Mouse (Mus musculus) G1E (cell line): ENCODE results near the gene Wnk3. TPM values are rescaled to one million over a fixed set of nuclear protein-coding genes. Genes with fewer than 3 reads are reported as not detected.

ENCODE experiments used
- ATAC-seq: 2 replicates; pipeline ENCODE4 v1.8.0; 2016; ENCODE audit warnings: mild to moderate bottlenecking; ENCODE audit not compliant: insufficient number of reproducible peaks, poor library complexity, low FRiP score, severe bottlenecking; ENCODE audit errors: extremely low read depth
- DNase-seq: peaks from one replicate; pipeline ENCODE4 v3.0.0; 2012; ENCODE audit warnings: low spot score
- H3K27me3 ChIP-seq: 2 replicates; pipeline ENCODE4 v1.6.1; 2012; ENCODE audit warnings: mild to moderate bottlenecking, low read length, inconsistent platforms; ENCODE audit not compliant: insufficient read depth
- H3K36me3 ChIP-seq: replicated peaks from 2 replicates; pipeline ENCODE3; 2012; ENCODE audit warnings: mild to moderate bottlenecking, inconsistent platforms
- H3K4me1 ChIP-seq: 2 replicates; pipeline ENCODE4 v1.6.1; 2012; ENCODE audit warnings: low read depth, low read length, inconsistent platforms, mixed read lengths; ENCODE audit not compliant: insufficient read depth
- H3K4me3 ChIP-seq: 2 replicates; pipeline ENCODE4 v1.5.1; 2012; ENCODE audit warnings: low read depth, mild to moderate bottlenecking, inconsistent platforms, low read length, moderate library complexity, mixed read lengths
- H3K9me3 ChIP-seq: replicated peaks from 2 replicates; pipeline ENCODE4 v1.6.1; 2012; ENCODE audit warnings: inconsistent platforms
- CTCF ChIP-seq: IDR thresholded peaks from 2 replicates; pipeline ENCODE4 v1.5.1; 2012; ENCODE audit warnings: low read depth, low read length, inconsistent platforms, mixed read lengths
- GATA1 ChIP-seq: IDR thresholded peaks from 2 replicates; pipeline ENCODE4 v1.6.1; 2012; ENCODE audit warnings: borderline replicate concordance, low read length, inconsistent platforms, mixed read lengths
- GATA2 ChIP-seq: IDR thresholded peaks from 2 replicates; pipeline ENCODE4 v1.6.1; 2012; ENCODE audit warnings: low read depth, low read length, inconsistent platforms, borderline replicate concordance
- POLR2AphosphoS5 ChIP-seq: IDR thresholded peaks from 2 replicates; pipeline ENCODE4 v1.6.1; 2012; ENCODE audit warnings: low read depth, low read length, inconsistent platforms; ENCODE audit not compliant: insufficient replicate concordance
- TAL1 ChIP-seq: conservative IDR thresholded peaks from 2 replicates; pipeline ENCODE4 v1.6.1; 2012; ENCODE audit warnings: low read depth, low read length, inconsistent platforms, mixed read lengths
- polyA plus RNA-seq: library from polyadenylated mRNA; stranded (reverse); fragments of >175 nt; gene quantifications from 2 replicates; pipeline ENCODE4 v1.2.3, GENCODE M21; 2012
- total RNA-seq, 2 experiments: library from RNA; stranded (forward) in 1 of 2; stranded (reverse) in 1 of 2; fragments of 200-1000 nt in 1 of 2; fragments of >200 nt in 1 of 2; fragmentation: Nextera tagmentation in 1 of 2; gene quantifications; 2 replicates each; pipeline ENCODE4 v1.2.3; 2014 to 2017

Gene Wnk3
- total and polyA plus RNA-seq, 3 experiments: 0.16 TPM; not detected in 2

DNA sequence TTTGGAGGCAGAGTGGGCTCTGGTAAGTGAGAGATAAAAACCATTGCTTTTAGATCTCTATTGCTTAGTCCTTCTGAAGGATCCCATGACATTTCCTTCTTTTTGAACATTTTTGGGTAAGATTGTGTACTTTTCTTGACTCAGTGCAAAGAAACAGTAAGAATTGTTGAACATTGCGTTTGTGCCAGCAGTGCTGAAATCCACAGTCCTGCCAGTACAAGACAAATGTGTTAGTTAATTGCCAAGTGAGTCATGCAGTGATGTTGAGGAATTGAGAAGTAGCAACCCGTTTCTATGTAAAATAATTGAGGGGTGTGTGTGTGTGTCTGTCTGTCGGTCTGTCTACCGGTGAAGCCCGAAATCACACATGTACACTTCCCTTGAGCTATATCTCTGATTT is 151.4 kb downstream of the Wnk3 start:
- Histone ChIP-seq H3K36me3 (peaks cover 29% of the 10 kb centered on the region), H3K9me3 (no peaks in the 10 kb centered on the region), H3K27me3 (no peaks in the 10 kb centered on the region), H3K4me1 (peaks cover 9% of the 10 kb centered on the region; the same call in 1 of the 2 replicates), H3K4me3 (no peak overlapping the region)
- ATAC-seq (no peak), DNase-seq (no peak)
- TF ChIP-seq GATA1: no peak
- no peak for TF ChIP-seq POLR2AphosphoS5
- no peak for TF ChIP-seq GATA2
- TF ChIP-seq CTCF: no peak
- TF ChIP-seq TAL1: no peak

Other genes starting within 250 kb of the Wnk3 start
- gene Gnl3l, start 180.8 kb upstream of the Wnk3 start, total RNA-seq (2014; fragmentation: Nextera tagmentation): 63.5 and 72.8 TPM in 2 replicates
- gene Gnl3l, start 180.8 kb upstream of the Wnk3 start, total RNA-seq (2017): 59.6 and 71.5 TPM in 2 replicates
- 1.9 and 2.4 TPM in 2 replicates for gene Gnl3l, start 180.8 kb upstream of the Wnk3 start, polyA plus RNA-seq
- gene Fgd1, start 151.9 kb upstream of the Wnk3 start, total RNA-seq (2014; fragmentation: Nextera tagmentation): not detected in 2 replicates
- gene Fgd1, start 151.9 kb upstream of the Wnk3 start, total RNA-seq (2017): not detected in 2 replicates
- not detected in 2 replicates for gene Fgd1, start 151.9 kb upstream of the Wnk3 start, polyA plus RNA-seq
- 25.7 and 26.2 TPM in 2 replicates for gene Tsr2, start 101.5 kb upstream of the Wnk3 start, total RNA-seq (2014; fragmentation: Nextera tagmentation)
- gene Tsr2, start 101.5 kb upstream of the Wnk3 start, total RNA-seq (2017): 39.5 and 40.6 TPM in 2 replicates
- 8.9 and 11.0 TPM in 2 replicates for gene Tsr2, start 101.5 kb upstream of the Wnk3 start, polyA plus RNA-seq
- 6.7 and 8.2 TPM in 2 replicates for gene Fam120c, start 146.1 kb downstream of the Wnk3 start, total RNA-seq (2014; fragmentation: Nextera tagmentation)
- 1.9 and 2.5 TPM in 2 replicates for gene Fam120c, start 146.1 kb downstream of the Wnk3 start, total RNA-seq (2017)
- gene Fam120c, start 146.1 kb downstream of the Wnk3 start, polyA plus RNA-seq: 1.5 and 1.7 TPM in 2 replicates